Mouse (Mus musculus): ENCODE measurements around the gene Mical2.

DNA sequence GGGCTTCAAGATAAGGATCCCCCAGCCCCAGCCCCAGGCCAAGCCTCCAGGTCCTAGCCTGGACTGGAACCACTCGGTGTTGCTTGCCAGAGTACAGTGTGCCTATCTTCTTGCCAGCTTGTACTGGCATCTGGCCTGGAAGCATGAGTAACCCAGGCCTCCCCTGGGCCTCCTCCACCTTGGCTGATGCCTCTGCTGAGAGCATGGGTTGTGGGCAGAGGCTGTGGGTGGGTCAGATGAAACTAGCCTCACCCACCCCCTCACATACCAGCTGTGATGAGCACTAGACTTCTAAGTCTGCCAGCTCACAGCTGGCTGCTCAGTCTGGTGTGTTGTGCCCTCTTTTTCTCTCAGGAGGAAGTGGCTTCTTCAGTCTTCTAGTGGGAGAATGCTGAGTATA is 90.6 kb downstream of the Mical2 start:
- TF ChIP-seq GATA1 (IDR thresholded peaks at IDR 0.05; ENCODE audit: low read length) (no peak), TAL1 (IDR thresholded peaks at IDR 0.05; ENCODE audit: low read length) (no peak)

Data from erythroblast, embryonic 14.5 days (primary cell).